Mouse (Mus musculus): ENCODE data around the gene Disc1.

DNA sequence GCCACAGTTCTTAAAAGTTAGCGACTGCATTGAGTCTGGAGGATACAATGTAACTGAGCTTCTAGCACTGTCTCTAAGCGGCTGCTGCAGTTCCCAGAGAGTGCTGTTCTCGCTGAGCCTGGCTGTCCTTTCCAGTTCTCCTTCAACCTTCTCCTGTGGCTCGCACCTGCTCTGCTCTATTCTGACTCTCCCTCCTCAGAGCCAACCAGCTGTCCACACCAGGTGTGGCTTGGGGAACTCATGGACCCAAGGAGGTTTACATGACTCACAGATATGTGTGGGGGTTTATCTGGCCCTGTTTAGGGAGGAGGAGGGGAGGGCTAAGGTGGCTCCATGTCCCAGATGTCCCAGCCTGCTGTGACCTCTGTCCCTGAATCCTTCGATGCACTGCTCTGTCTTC is 217.4 kb downstream of the Disc1 start:
- TF ChIP-seq POLR2A (IDR thresholded peaks at IDR 0.05; ENCODE audit: borderline replicate concordance, control insufficient read depth, low read depth, low read length): no peak
- TF ChIP-seq CTCF (IDR thresholded peaks at IDR 0.05; ENCODE audit: control insufficient read depth, insufficient read depth, low read length): no peak
